Mouse (Mus musculus) spleen, adult 2 months (tissue): Measurements from ENCODE around the gene Mob1b.

Source experiments
- CTCF ChIP-seq: fragments of 200-500 bp; IDR thresholded peaks from 2 replicates; pipeline ENCODE4 v1.5.1; 2011; ENCODE audit warnings: mild to moderate bottlenecking, inconsistent platforms; ENCODE audit not compliant: insufficient read depth, insufficient read length, insufficient replicate concordance; ENCODE audit errors: extremely low read depth
- POLR2A ChIP-seq: fragments of 200-500 bp; IDR thresholded peaks from 2 replicates; pipeline ENCODE4 v1.6.1; 2011; ENCODE audit warnings: low read depth, low read length, inconsistent platforms

- TF ChIP-seq CTCF: no peak
- TF ChIP-seq POLR2A: no peak
These were observed 28.1 kb upstream of the Mob1b start for GRCm38 (mm10) chr5:88692586-88692985.
